Mouse (Mus musculus) C2C12 (cell line): Measurements from ENCODE around the gene Bicral.

ENCODE experiments used
- CEBPB ChIP-seq: IDR thresholded peaks from one replicate; pipeline ENCODE4 v1.6.1; 2011; ENCODE audit warnings: low read depth, mild to moderate bottlenecking, control low read depth, moderate library complexity
- CTCF ChIP-seq: IDR thresholded peaks from one replicate; pipeline ENCODE4 v1.5.1; 2011; ENCODE audit not compliant: control insufficient read depth, insufficient read depth, insufficient read length
- FOSL1 ChIP-seq: IDR thresholded peaks from one replicate; pipeline ENCODE4 v1.8.0; 2011; ENCODE audit warnings: mild to moderate bottlenecking, low read length; ENCODE audit not compliant: poor library complexity, insufficient read depth, severe bottlenecking
- MAX ChIP-seq: IDR thresholded peaks from one replicate; pipeline ENCODE4 v1.6.1; 2011; ENCODE audit warnings: mild to moderate bottlenecking, control low read depth
- MYOD1 ChIP-seq: IDR thresholded peaks from one replicate; pipeline ENCODE4 v1.6.1; 2011; ENCODE audit warnings: low read depth; ENCODE audit not compliant: control insufficient read depth, insufficient read length
- MYOG ChIP-seq: IDR thresholded peaks from one replicate; pipeline ENCODE4 v1.6.1; 2011; ENCODE audit not compliant: control insufficient read depth, insufficient read length; ENCODE audit errors: extremely low read depth
- USF1 ChIP-seq: IDR thresholded peaks from one replicate; pipeline ENCODE4 v1.6.1; 2011; ENCODE audit warnings: low read depth, mild to moderate bottlenecking, control low read depth, moderate library complexity

GRCm38 (mm10) chr17:46786952-46787351 lies 71.3 kb downstream of the Bicral start:
- TF ChIP-seq CTCF (no peak), USF1 (no peak), MYOG (no peak), MAX (no peak), MYOD1 (no peak), FOSL1 (no peak), CEBPB (no peak)
